Mouse (Mus musculus) thymus, adult 2 months (tissue): Measurements from ENCODE around the gene Rnf41. TPM values are rescaled to one million over a fixed set of nuclear protein-coding genes. Genes with fewer than 3 reads are reported as not detected.

Source experiments
- DNase-seq: peaks from one replicate; pipeline ENCODE4 v3.0.0; 2021
- H3K27ac ChIP-seq: fragments of 200-500 bp; 2 replicates; pipeline ENCODE4 v1.5.1; 2012; ENCODE audit warnings: low read length, control low read depth; ENCODE audit not compliant: control insufficient read depth, insufficient read depth
- H3K27me3 ChIP-seq: fragments of 200-500 bp; 2 replicates; pipeline ENCODE4 v1.6.1; 2012; ENCODE audit warnings: mild to moderate bottlenecking, low read length, moderate library complexity, mixed read lengths; ENCODE audit not compliant: control insufficient read depth, insufficient read depth
- H3K36me3 ChIP-seq: fragments of 200-500 bp; 2 replicates; pipeline ENCODE4 v1.6.1; 2012; ENCODE audit warnings: mild to moderate bottlenecking, low read length, moderate library complexity; ENCODE audit not compliant: control insufficient read depth, insufficient read depth
- H3K4me1 ChIP-seq: fragments of 200-500 bp; replicated peaks from 2 replicates; pipeline ENCODE4 v1.6.1; 2012; ENCODE audit warnings: low read length; ENCODE audit not compliant: control insufficient read depth, insufficient read depth
- H3K4me3 ChIP-seq: fragments of 200-500 bp; 2 replicates; pipeline ENCODE4 v1.5.1; 2012; ENCODE audit warnings: mild to moderate bottlenecking, low read length, control low read depth, moderate library complexity; ENCODE audit not compliant: control insufficient read depth, insufficient read depth
- CTCF ChIP-seq: fragments of 200-500 bp; IDR thresholded peaks from 2 replicates; pipeline ENCODE4 v1.5.1; 2012; ENCODE audit warnings: mild to moderate bottlenecking, control low read depth, low read length, moderate library complexity, borderline replicate concordance; ENCODE audit not compliant: control insufficient read depth, poor library complexity, insufficient read depth; ENCODE audit errors: extremely low read depth
- POLR2A ChIP-seq: fragments of 200-500 bp; IDR thresholded peaks from 2 replicates; pipeline ENCODE4 v1.6.1; 2012; ENCODE audit warnings: mild to moderate bottlenecking, low read length, control low read depth, moderate library complexity; ENCODE audit not compliant: control insufficient read depth, poor library complexity, insufficient read depth; ENCODE audit errors: extremely low read depth
- WGBS: fragments of 180-500 bp; shearing (Covaris S2); methylation state at CpG from one replicate; pipeline ENCODE4 v1.1.7; 2018; 5-methylcytosine and 5-hydroxymethylcytosine counted together
- polyA plus RNA-seq: library from polyadenylated mRNA; depleted of rRNA; stranded (reverse); fragments of >200 nt; gene quantifications from 2 replicates; pipeline ENCODE4 v1.2.3, GENCODE M21; 2012

The Rnf41 gene
- polyA plus RNA-seq, 1 experiment, result 37.8 TPM

- TF ChIP-seq CTCF, result no peak
- no peak for TF ChIP-seq POLR2A
- peaks cover 85% of the 10 kb centered on the region for H3K36me3 ChIP-seq
- DNase-seq, result no peak
- WGBS, result 98% methylated on average over 7 of the region's 7 CpGs
- no peaks in the 10 kb centered on the region for H3K27me3 ChIP-seq
- H3K4me1 ChIP-seq, result no peaks in the 10 kb centered on the region
- no peak overlapping the region for H3K4me3 ChIP-seq
- no peak overlapping the region for H3K27ac ChIP-seq
Measured at GRCm38 (mm10) chr10:128385902-128386301, 25.6 kb upstream of the Rnf41 start.

- Histone ChIP-seq H3K27me3 (no peaks in the 10 kb centered on the region), H3K27ac (no peak overlapping the region), H3K4me1 (no peaks in the 10 kb centered on the region), H3K36me3 (peaks cover 80% of the 10 kb centered on the region), H3K4me3 (no peak overlapping the region)
- 92% methylated on average over 14 of the region's 14 CpGs for WGBS
- TF ChIP-seq CTCF, result no peak
- TF ChIP-seq POLR2A, result no peak
- no peak for DNase-seq
Measured at GRCm38 (mm10) chr10:128388941-128389340, 22.5 kb upstream of the Rnf41 start.

GRCm38 (mm10) chr10:128389570-128389969 is 21.9 kb upstream of the Rnf41 start:
- no peaks in the 10 kb centered on the region for H3K27me3 ChIP-seq
- H3K27ac ChIP-seq, result no peak overlapping the region
- TF ChIP-seq POLR2A (no peak), CTCF (no peak)
- H3K36me3 ChIP-seq, result peaks cover 74% of the 10 kb centered on the region
- WGBS, result 93% methylated on average over 6 of the region's 6 CpGs
- no peaks in the 10 kb centered on the region for H3K4me1 ChIP-seq
- no peak for DNase-seq
- H3K4me3 ChIP-seq, result no peak overlapping the region

GRCm38 (mm10) chr10:128390366-128390765 is 21.1 kb upstream of the Rnf41 start:
- 95% methylated on average over 12 of the region's 12 CpGs for WGBS
- Histone ChIP-seq H3K4me3 (no peak overlapping the region), H3K36me3 (peaks cover 67% of the 10 kb centered on the region), H3K4me1 (no peaks in the 10 kb centered on the region), H3K27ac (no peak overlapping the region), H3K27me3 (no peaks in the 10 kb centered on the region)
- DNase-seq, result no peak
- TF ChIP-seq POLR2A (no peak), CTCF (no peak)

GRCm38 (mm10) chr10:128391850-128392249 is 19.6 kb upstream of the Rnf41 start:
- no peak overlapping the region for H3K4me3 ChIP-seq
- H3K36me3 ChIP-seq, result peaks cover 60% of the 10 kb centered on the region
- H3K27me3 ChIP-seq, result no peaks in the 10 kb centered on the region
- TF ChIP-seq CTCF (no peak), POLR2A (no peak)
- H3K4me1 ChIP-seq, result no peaks in the 10 kb centered on the region
- no peak overlapping the region for H3K27ac ChIP-seq
- 90% methylated on average over 6 of the region's 6 CpGs for WGBS
- no peak for DNase-seq

- Histone ChIP-seq H3K27ac (no peak overlapping the region), H3K4me3 (no peak overlapping the region), H3K4me1 (0 out of 2 replicates have a peak, but pooled peaks cover 2% of the 10 kb centered on the region), H3K36me3 (peaks cover 18% of the 10 kb centered on the region), H3K27me3 (no peaks in the 10 kb centered on the region)
- 88% methylated on average over 11 of the region's 11 CpGs for WGBS
- no peak for DNase-seq
- no peak for TF ChIP-seq CTCF
- TF ChIP-seq POLR2A, result no peak
Measured at GRCm38 (mm10) chr10:128396017-128396673, 15.3 kb upstream of the Rnf41 start.
